Mouse (Mus musculus) 416B (cell line): ENCODE measurements around the gene Ndufb4.
"Not testable (repeated sequence)": the region's sequence is repeated elsewhere in the genome, so short reads cannot be mapped to it uniquely, and the experiment has no call there.

Experiments
- DNase-seq: peaks from one replicate; pipeline ENCODE4 v3.0.0; 2011; ENCODE audit warnings: low read depth

Ndufb4 gene

DNA sequence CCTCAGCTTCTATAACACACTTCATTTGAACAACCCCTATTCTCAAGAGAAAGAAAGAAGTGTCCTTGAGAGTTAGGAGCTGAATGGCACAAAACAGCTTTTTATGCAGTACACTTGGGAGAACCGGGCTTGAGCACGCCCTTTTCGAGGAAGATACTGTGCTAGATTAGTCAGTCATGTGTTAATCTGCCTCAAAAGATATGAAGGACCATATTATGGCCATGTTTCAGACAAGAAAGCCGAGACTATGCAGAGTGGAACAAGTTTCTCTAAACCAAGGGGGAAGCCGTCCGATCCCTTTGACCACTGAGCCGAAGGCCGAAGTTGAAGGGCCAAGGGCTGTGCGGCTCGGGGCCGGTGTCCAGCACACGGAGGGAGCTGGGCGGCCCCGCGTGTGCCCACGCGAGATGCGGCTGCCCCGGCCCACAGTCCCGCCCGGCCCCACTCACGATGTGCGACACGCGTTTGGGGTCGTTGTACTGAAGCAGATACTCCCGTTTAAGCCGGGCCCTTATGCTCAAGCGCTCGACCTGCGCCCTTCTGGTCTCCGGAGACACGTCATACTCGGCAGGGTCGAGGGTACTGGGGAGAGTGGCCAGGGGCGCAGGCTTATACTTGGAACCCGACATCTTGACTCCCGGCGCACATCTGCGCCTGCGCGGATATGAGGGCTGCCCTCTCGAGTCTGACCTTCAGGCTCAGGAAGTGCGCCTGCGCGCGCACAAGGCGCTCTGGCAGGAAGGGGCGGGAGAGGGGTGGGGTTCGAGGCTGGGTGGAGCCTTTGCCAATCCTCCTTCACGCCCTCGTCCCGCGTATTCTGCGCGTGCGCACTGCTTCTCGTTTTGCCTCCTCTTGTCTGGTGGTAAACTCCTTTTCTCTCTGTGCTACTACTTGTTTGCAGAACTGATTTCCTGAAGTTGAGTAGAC, at the start of gene Ndufb4:
Gene Ndufb4 (minus strand): TSS at position 723 of the 927 bp plus-strand sequence.
- peak; percentile 98 for DNase-seq

DNA sequence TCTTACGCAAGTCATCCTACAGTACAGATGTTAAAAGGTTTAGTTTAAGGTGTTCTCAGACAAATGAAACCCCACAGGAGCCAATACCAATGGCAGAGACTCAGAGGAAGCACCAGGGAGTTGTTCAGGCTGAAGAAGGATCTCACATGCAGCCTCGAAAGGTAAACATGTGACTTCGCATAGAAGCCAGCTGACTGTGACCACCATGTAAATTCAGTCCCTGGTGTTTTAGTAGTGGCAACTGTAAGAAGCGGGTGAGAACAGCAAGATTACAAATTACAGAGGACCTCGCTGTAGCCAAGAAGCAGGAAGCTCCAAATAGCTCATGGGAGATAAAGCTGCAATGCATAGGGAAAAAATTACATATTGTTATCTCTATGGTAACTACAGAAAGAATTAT, 49.6 kb upstream of the Ndufb4 start:
- DNase-seq: no peak

DNA sequence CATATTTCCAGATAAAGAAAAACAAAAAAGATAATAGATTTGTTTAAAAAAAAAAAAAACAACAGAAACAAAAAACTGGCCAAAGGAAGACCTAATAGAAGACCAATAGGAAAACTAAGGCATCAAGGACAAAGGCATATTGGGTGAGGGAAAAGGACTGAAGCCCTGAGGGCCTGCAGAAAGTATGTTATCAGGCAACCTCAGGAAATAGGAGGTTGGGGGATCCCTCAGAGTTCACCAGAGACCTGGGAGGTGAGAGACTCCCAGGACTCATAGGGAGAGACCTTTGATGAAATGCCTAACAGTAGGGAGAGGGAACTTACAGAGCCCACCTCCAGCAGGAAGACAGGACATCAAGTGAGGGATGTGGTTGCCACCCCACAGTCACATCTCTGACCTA, 45.8 kb upstream of the Ndufb4 start:
- not testable (repeated sequence) for DNase-seq

DNA sequence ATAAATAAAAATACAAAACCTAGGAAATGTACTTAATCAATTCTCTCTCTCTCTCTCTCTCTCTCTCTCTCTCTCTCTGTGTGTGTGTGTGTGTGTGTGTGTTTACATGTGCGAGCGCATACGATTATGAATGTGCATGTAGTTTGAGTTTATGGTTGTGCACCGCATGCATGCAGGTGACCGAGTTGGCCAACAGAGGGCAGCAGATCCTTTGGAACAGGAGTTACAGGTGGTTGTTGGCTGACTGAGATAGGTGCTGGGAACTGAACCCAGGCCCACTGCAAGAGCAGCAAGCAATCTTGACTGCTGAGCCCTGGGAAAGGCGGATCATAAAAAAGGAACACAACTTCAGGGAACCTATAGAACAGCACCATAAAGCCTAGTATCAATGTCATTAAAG, 44.5 kb upstream of the Ndufb4 start:
- no peak for DNase-seq

DNA sequence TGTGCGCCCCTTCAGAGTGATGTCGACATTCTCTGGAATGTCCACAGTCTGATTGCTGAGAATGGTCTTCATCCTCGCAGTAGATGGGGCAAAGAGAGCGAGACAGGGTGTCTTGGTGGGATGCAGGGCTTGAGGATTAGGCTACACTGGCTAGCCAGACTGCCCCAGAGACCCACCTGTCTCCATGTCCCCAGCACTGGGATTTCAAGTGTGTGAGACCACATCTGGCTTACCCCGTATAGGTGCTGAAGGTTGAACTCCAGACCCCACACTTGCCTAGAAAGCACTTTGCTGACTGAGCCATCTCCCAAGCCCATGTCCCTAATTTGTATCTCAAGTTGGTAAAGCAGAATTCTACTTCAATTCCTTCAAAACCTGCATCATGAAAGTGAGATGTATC, 43.0 kb upstream of the Ndufb4 start:
- DNase-seq: no peak

DNA sequence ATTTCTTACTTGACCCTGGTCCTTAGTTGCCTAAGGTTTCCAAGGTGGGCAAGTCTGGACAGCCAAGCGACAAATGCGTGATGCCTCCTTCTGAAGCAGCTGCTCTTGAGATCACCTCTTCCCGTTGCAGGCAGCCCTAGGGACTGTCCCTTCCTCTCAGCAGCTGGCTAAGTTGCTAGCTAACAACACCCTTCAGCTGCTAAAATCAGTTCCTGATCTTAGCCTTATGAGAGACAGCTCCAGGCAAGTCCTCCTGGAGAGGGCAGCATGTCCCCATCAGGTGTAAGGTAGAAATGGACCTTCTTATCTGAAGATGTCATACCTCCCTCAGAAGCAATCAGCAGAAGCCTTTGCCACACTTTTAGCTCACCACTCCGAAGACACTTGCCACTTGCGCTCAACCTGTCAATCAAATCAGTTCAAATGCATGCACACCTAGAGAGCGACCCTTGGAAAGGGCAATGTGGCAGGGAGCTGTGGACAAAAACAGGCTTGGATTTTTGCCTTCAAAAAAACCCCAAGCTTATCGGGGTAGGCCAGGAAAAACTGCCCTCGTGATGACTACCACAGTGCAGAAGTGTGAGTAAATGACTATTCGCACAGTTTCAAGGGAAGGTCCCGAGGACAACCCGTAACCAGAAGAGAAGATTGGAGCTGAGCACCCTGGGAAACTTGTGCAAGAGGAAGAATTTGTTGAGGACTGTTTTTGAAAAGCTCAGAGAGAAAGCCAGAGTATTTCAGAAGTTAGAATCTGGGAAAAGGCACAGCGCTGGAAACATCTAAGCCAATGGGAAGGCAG, 36.9 kb upstream of the Ndufb4 start:
- DNase-seq: no peak

DNA sequence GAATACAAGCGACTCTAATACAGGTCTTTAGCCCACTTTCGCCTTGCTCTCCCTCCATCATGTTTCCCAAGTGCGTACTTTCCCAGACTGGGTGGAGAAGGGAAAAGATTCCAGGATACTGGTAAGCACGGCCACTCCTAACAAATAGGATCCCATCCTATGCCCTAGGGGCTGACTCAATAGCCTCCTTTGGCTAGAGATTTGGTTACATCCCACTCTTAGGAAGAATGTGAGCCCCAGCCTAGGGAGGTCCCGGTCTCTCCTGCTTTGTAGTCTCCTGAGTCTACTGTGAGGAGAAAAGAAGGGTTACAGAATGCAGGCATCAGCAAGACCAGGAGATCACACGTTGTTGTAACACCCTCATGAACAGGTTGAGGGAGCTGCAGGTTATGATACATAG, 36.2 kb upstream of the Ndufb4 start:
- no peak for DNase-seq

DNA sequence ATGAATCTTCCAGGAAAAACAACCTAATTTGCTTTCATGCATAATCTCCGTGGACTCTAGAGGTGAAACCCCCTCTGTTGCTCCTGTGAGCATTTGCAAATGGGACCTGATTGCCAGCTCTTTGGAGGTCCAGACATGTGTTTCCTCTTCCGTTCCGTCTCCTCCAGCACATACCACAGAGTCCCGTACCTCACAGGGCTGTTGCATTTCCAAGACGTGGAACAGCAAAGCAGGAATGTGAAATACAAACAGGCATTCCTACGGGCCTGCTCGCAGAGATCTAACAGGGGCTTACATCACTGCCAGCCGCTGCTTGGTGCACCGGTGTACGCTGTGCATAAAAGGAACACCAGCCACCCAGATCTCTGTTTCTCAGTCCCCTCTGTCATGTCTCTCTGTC, 35.7 kb upstream of the Ndufb4 start:
- no peak for DNase-seq

DNA sequence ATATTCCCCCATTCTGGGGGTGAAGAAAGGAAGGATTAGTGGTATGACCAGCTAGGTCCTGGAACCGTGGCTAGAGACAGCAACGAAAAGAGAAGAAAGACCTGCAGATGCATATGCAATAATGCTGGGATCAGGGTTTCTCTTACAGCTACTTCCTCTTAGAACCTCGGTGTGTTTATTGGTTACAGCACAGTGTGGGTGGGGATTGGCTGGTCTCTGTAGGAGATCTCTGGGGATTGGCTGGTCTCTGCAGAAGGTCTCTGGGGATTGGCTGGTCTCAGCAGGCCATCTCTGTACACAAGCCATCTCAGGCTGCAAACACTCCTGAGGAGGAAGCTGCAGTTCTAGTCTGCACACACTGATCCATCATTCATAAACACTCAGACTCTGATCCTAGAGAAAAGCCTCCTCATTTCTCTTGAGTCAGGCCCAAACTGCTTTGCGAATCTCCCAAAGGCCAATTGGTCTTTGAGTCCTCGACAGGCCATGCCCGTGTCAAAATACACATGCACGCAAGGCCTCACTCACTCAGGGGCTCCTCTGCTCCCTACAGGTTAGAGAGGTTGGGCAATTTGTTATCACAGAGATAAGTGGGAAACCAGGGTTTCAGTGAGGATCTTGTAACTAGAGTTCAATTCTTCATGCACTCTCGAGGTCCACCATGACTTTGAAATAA, 35.1 kb upstream of the Ndufb4 start:
- DNase-seq: peak; percentile 80

DNA sequence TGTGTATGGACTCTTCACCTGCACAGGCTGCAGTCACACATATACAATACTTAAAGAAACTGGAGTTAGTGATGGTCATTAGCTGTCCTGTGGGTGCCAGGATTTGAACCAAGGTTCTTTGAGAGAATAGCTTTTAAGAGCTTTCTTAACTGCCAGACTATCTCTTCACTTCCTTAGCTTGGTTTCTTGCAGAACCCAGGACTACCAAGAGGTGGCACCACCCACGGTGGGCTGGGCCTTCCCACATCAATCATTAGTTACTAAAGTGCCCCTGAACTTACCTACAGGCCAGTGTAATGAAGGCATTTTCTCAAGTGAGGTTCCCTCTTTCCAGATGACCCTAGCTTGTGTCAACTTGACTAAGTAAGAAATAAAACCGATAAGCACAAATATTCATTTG, 33.9 kb upstream of the Ndufb4 start:
- DNase-seq: peak; percentile 57

DNA sequence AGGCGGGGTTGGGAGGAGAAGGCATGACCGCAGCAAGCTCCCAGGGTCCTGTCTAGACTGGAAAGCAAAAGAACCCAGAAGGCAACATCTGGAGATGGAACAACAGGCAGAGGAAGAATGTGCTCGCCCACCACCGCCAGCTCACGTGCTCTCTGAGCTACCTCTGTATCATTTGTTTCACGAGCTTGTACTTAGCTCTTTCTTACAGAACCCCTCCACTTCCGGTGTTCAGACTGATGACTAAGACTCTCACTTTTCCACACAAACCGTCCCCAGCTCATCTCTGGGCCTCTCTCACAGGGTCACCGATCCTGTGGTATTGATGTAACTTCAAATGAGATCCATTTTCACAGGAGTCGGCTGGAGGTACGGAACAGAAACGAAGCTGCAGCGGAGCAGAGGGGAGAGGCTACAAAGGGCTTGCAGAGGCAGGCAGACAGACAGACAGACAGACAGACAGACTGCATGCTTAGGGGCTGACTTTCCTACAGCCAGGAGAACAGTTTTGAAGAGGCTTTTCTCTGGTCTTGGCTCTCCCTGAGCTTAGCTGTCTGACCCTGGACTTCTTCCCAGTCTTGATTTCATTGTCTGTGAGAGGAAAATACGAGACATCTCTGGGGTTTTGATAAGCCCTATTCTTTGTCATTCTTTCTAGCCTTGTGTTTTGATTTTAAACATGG, 33.2 kb upstream of the Ndufb4 start:
- peak; percentile 50 for DNase-seq

DNA sequence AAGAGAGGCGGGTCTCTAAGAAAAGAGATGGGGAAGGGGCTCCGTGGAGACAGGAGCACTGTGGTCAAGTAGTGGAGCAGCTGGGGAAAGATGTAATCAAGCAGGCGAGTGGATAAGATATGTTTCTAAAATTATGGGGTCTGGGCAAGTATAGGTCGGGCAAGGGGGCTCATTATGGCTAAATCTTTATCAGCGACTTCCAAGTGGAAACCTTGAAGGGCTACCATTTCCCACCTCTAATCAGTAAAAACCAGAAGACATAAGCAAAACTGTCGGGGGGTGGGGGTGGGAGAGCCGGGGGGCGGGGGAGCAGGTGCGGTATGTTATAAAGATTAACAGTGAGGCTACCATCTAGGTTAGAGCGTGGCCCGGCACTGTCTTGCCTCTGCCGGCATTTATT, 32.6 kb upstream of the Ndufb4 start:
- no peak for DNase-seq

DNA sequence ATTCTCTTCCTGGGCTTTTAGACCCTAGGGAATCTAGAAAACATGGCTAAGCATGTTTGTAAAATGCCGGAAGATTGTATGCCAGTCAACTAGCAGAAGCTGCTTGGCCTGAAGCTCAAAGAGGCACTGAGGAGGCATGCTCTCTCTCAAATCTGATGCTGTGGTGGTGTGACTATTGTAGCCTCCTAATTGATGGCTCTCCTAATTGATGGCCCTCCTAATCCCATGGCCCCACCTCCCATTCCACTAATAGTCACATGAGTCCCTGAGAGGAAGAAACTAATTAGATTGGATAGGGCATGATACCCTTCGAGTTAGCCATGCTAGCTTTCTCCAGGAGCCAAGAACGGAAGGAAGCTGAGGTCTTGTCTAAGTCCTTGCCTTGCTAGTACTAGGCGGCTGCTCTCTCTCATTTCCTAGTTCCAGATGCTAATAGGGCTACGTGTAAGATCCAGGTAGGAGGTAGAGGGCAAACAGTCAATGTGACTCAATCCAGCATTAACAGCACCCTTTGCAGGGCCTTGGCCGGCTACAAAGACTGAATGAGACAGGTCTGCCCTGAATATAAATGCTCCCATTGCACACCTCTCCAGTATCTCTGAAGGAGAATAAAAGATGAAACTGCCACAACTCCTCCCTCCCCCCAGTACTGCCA, 31.8 kb upstream of the Ndufb4 start:
- DNase-seq: no peak

DNA sequence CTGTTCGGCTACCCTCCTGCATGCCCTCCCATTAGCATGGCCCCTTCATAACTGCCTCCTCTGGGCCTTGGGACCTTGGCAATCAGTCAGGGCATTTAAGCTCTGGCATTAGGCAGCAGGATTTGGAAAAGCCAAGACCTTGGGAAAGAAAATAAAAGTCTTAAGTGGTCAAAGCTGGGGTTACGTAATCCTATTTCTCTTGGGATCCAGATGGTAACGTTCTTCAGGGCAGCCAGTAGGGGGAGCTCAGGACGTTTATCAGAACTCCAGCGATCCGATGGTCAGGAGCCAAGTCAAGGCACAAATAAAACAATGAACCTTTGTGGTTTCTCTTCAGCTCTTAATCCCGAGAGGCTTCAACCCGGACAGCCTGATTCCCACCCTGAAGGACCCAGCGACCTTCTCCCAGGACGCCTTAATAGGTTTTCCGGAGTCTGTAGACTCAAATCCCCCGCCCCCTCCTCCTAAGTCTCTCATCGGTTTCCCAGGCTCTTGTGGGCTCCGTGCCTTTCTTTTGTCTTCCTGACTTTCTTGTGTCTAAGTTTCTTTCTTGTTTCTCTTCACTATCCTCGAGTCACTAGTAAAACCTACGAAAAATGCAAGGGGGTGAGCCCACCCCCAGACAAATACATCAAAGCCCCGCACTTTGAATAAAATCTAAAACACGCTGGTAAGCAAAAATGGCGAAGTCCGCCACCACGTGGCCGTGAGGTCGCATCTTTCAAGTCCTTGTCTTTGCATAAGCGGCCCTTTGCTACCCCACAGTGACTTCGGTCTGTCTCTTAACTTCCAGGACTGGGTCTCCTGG, 30.6 kb upstream of the Ndufb4 start:
- DNase-seq: peak; percentile 91

DNA sequence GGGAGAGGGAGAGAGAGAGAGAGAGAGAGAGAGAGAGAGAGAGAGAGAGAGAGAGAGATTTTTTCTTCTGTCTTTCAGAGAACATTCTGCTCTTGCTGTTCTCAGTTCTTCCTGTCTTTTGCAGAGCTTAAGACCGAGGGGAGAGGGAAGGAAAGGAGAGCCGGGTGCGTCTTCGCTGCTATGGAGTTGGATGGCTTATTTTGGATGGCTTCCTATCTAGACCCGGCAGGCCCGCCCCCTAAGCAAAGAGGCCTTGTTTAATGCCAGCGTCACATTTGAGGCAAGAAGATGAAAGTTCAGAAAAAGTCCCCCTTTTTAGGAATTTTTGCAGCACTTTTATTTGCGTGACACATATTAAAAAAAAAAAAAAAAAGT, 30.0 kb upstream of the Ndufb4 start:
- DNase-seq: no peak

DNA sequence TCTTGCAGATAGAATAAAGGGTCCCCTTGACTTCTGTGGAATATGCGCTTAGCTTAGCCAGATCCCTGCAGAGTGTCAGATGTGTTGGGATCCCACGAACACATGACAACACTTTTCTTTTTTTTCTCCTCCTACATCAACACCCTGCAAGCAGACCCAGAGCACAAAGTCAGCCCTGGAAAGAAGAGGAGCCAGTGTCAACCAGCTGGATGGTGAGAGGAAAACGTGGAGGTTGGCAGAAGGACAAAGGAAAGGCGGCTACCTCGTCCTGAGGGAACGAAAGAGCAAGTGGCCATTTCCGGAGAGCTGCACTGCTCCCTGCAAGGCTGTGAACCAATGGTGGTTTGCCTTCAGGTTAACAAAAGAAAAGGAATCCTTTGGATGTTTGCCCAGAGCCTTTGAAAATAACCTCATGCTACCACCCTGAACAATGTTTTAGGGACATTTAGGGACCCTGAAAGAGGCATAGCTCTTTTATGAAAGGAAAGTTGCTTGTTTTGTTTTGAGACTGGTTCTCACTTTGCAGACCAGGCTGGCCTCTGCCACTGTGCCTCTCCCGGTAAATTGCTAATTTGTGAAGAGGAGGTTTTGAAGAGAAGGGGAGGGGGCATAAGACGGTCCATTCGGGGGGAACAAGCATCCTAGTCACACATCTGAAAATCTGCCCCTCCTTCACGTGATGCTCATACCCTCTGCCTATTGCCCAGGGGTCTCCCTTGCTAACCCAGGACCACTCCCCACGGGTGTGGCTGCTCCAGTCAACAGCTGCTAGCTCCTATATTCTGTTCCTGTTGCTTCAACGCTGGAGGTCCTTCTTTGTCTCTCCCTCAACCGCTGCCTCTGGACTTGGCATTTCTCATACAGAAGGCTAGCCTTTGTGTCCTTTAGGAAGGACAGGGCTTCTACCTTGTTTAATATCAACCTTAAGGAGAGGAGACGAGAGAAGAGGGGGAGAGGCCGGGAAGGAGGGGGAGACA, 29.2 kb upstream of the Ndufb4 start:
- DNase-seq: no peak

DNA sequence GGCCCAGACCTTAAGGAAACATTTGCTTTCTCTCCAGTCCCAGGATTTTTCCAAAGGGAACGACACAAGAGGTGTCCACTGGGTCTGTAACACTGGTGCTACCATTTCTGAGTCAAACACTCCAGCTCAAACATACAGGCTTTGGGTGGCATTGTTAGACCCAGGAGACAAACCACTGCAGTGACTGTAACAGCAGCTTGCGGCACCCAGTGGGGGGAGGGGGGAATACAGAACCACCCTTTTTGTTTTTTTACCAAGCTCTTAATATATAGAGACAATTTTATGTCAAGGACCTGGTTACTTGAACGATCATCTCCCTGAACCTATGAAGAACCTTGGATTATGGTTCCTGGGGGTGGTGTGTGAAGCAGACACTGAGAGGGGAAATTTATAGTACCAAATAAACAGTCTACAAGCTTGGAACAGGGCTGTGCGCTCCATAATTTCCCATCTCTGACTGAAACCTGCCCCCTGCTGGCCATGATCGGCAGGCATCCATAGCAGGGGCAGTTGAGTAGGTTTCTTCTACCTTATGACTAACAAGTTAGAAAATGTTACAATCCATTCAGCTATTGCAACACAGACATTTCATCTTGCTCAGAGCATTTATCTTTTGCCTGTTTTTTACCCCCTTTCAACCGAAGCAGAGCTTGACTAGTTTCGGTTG, 28.2 kb upstream of the Ndufb4 start:
- peak; percentile 83 for DNase-seq

DNA sequence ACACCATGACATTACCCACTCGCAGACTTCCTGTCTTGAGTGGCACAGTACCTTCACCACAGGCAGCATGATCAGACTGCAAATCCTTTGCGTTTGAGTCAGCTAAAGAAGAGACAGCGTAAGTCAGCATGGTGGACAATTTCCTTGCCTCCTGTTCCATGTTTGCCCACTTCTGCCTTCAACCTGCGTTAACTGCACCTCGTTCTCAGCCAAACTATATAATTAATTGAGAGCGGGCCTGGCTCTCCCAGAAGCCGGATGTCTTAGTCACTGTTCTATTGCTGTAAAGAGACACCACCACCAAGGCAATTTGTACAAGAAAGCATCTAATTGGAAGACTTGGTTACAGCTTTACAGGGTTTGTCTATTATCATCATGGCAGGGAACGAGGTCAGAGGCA, 26.6 kb upstream of the Ndufb4 start:
- DNase-seq: peak; percentile 33

DNA sequence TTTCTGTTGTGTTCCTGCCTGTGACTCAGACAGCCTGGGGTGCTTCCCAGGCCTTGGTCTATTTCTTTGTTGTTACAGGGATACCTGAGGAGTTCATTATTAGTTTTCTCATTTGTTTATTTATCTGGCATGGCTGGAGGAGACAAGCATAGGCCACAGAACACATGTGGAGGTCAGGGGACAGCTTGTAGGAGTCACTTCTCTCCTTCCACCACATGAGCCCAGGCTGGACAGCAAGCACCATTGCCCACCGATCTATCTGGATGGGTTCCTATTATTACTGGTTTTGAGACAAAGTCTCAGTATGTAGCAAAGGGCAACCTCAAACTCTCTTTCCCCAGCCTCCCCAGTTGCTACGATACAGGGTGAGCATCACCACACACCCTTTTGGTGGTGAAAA, 26.0 kb upstream of the Ndufb4 start:
- no peak for DNase-seq
